Mouse (Mus musculus) cerebellum, postnatal 36 days (tissue): ENCODE results near the gene B3gnt3.
"Not testable (repeated sequence)": the region's sequence is repeated elsewhere in the genome, so short reads cannot be mapped to it uniquely, and the experiment has no call there.

ENCODE experiments used
- DNase-seq, 2 experiments: peaks; one replicate each; pipeline ENCODE4 v3.0.0; 2021 to 2022; ENCODE audit warnings: mixed read lengths in 2 of 2

B3gnt3 gene

GRCm38 (mm10) chr8:71701414-71702086 lies at the start of gene B3gnt3:
Gene B3gnt3, minus strand, starts transcription at chr8:71701789.
- no peak for DNase-seq

GRCm38 (mm10) chr8:71749321-71750075 lies 47.9 kb upstream of the B3gnt3 start:
- DNase-seq: not testable (repeated sequence)

GRCm38 (mm10) chr8:71747082-71747481 lies 45.5 kb upstream of the B3gnt3 start:
- not testable (repeated sequence) for DNase-seq

- no peak for DNase-seq
Observed at GRCm38 (mm10) chr8:71745322-71745721, 43.7 kb upstream of the B3gnt3 start.

- no peak for DNase-seq
Observed at GRCm38 (mm10) chr8:71742783-71743182, 41.2 kb upstream of the B3gnt3 start.

- no peak for DNase-seq
Observed at GRCm38 (mm10) chr8:71741687-71742114, 40.1 kb upstream of the B3gnt3 start.

GRCm38 (mm10) chr8:71741226-71741625 lies 39.6 kb upstream of the B3gnt3 start:
- DNase-seq: no peak

- DNase-seq: not testable (repeated sequence)
Observed at GRCm38 (mm10) chr8:71738316-71738715, 36.7 kb upstream of the B3gnt3 start.

- peak; percentile 72 to 74 for DNase-seq
Observed at GRCm38 (mm10) chr8:71731652-71732230, 30.2 kb upstream of the B3gnt3 start.

GRCm38 (mm10) chr8:71728826-71729620 lies 27.4 kb upstream of the B3gnt3 start:
- DNase-seq: no peak

GRCm38 (mm10) chr8:71728240-71728785 lies 26.7 kb upstream of the B3gnt3 start:
- DNase-seq: peak; percentile 68 to 74

GRCm38 (mm10) chr8:71725122-71725924 lies 23.7 kb upstream of the B3gnt3 start, which contains the start of gene Fcho1:
Gene Fcho1, minus strand, starts transcription at chr8:71725716.
- DNase-seq: peak; percentile 85 to 91

GRCm38 (mm10) chr8:71724389-71724788 lies 22.8 kb upstream of the B3gnt3 start:
- DNase-seq: no peak

GRCm38 (mm10) chr8:71723047-71723551 lies 21.5 kb upstream of the B3gnt3 start:
- DNase-seq: no peak

- no peak for DNase-seq
Observed at GRCm38 (mm10) chr8:71719928-71720457, 18.4 kb upstream of the B3gnt3 start.

- DNase-seq: peak in 1 of 2 experiments; percentile 41
Observed at GRCm38 (mm10) chr8:71719218-71719617, 17.6 kb upstream of the B3gnt3 start.

- DNase-seq: no peak
Observed at GRCm38 (mm10) chr8:71718252-71718651, 16.7 kb upstream of the B3gnt3 start.

- DNase-seq: no peak
Observed at GRCm38 (mm10) chr8:71717096-71717495, 15.5 kb upstream of the B3gnt3 start.

- no peak for DNase-seq
Observed at GRCm38 (mm10) chr8:71716561-71717053, 15.0 kb upstream of the B3gnt3 start.

- no peak for DNase-seq
Observed at GRCm38 (mm10) chr8:71715531-71715930, 13.9 kb upstream of the B3gnt3 start.

- DNase-seq: no peak
Observed at GRCm38 (mm10) chr8:71711574-71711973, 10.0 kb upstream of the B3gnt3 start.
